Mouse (Mus musculus) layer of hippocampus, postnatal 10 days (tissue): ENCODE results near the gene Nt5dc3. TPM values are rescaled to one million over a fixed set of nuclear protein-coding genes. Genes with fewer than 3 reads are reported as not detected.
A peak's percentile ranks its signal among the peaks of the same experiment; 100 is the strongest.

Experiments used
- DNase-seq, 2 experiments: peaks; one replicate each; pipeline ENCODE4 v3.0.0; 2021; ENCODE audit warnings: low spot score in 2 of 2
- total RNA-seq, 2 experiments: library from RNA; stranded (reverse); gene quantifications; 2 replicates each; pipeline ENCODE4 v1.2.3; 2021

Gene Nt5dc3
- total RNA-seq, 2 experiments from 2014 or later: 86.3 to 102 TPM

DNA sequence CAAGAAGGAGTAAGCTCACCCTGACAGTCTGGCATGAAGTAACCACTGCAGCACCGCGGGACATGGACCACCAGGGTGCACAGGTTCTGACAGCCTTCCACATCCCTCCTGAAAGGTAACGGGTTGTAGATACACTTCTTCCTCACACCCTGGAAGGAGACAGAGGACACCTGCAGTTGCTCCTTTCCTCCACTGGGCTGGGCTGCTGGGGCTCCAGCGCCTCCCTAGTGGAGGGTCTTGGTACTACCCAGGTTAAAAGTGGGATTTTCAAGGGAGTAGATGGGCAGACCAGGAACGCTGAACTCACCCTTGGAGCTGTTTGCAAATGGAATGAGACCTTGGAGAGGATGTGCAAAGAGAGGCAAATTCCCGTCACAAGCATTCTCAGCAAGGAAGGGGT lies 84.6 kb downstream of the Nt5dc3 start:
- DNase-seq: no peak

DNA sequence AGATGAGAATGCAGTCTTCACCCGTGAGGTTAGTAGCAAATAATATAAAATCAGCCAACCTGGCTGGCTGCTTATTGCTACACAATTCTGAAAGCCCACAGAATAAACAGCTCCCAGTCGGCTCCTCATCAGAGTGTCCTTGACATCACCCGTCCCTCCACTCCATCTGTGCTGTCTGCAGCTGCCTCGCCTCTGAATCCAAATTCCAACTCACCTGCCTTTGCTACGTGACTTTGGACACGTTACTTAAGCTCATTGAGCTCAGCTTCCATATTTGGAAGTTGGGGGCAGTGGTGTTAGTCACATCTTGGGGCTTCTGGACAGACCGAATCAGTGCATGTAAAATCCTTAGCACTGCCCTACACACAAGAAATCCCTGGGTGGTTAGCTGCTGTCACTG lies 93.3 kb downstream of the Nt5dc3 start:
- no peak for DNase-seq

DNA sequence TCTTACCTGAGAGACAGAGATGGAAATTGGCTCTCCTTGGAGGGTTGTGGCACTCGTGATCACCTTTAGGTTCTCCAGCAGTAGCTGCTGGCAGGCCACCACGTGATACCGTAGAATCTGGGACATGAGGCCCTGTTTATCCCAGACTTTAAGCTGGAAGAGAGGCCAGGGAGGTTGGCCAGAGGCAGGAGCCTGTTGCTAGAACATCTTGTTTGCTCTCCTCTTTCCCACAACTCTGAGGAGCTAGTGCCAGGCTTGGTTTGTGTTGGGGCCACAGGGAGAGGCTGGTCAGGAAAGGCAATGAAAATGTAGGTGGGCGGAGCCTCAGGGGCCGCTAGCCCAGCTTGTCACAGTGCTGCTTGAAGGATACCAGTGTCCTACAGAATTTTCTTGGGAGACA lies 93.8 kb downstream of the Nt5dc3 start:
- DNase-seq: no peak

DNA sequence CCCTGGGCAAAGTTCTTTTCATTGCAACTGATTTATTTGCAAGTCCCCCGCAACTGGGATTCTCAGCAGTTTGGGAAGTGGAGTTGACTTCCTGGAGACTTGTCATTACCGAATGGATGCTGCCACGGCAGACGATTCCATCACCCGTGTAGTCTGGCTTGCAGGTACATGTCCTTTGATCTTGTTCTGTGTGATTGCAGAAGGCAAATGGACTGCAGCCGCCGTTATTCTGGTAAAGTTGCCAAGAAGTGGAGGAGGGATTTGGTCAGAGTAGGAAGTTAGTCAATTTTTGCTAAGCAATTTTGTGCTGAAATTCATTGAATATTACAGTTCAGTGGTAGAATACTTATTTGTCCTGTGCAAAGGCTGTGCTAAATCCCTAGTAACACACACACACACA lies 99.9 kb downstream of the Nt5dc3 start:
- no peak for DNase-seq

DNA sequence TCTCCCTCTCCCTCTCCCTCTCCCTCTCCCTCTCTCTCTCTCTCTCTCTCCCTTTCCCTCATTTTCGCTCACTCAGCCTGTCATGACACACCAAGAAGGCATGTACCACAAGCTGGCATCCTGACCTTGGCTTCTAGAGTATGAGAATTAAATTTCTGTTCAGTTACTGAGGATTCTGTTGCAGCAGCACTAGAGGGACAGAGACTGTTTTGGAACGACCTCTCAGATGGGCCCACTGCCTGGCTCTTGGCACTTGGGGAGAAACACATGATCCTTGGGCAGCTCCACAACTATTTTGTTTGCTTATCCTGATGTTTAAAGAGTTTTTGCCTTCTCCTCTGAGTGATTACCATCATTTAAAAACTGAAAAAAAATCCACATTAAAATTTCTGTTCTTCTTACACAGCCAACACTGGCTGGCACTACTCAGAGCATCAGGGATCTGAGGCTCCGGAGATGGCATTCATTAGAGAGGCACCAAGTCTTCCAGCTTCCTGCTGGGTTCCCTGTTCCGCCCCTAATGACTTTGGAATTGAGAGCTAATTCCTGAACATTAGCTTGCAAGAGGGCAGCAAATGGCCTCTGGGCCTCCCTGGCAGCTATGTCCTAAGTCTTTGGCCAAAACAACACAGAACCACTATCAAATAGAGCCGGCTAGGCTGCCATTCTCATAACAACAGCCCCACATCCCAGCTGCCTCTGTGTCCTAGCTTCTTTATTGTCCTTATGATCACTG lies 101.4 kb downstream of the Nt5dc3 start:
- peak; percentile 30 to 43 for DNase-seq

DNA sequence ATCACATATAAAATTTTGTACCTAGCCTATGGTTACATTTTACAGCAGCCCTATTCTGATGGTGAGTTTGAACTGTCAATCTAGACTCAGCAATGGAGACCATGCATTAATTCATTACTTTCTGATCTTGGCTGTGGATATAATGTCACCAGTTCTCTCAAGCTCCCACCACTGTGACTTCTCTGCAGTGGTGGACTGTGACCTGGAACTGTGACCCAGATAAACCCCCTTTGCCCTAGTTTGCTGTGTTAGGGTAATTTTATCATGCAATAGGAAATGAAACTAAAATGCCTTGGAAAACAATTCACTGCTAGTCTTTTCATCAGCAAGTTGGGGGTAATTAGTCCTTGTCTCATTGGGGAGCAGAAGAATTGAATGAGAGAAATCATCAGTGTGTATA lies 102.6 kb downstream of the Nt5dc3 start:
- no peak for DNase-seq

DNA sequence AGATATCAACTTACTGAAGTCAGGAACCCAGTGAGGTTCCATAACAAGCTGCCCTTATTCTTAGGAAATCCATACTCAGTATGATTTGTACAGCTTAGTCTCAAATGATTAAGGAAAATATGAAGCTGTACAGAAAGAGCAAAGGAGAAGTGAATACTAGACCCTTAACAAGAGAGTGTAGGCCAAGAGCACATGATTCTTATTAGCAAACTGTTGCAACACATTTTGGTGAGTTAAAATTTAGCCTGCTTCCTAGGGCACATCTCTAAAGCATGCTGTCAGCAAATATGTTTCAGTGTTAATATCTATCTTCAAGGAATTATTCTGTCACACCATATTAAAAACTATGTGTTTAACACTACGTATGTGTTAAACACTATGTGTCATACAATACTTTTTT lies 107.6 kb downstream of the Nt5dc3 start:
- no peak for DNase-seq

Other genes with a start within 250 kb of the Nt5dc3 start
- gene Hsp90b1, start 73.5 kb upstream of the Nt5dc3 start, total RNA-seq: 100 to 1,000 TPM; 263 to 275 TPM
- 1 to 10 TPM; 1.2 to 1.4 TPM for gene Ttc41, start 73.2 kb upstream of the Nt5dc3 start, total RNA-seq
- gene Gm49358, start 15.0 kb upstream of the Nt5dc3 start, total RNA-seq: 10 to 100 TPM; 23.7 to 29.2 TPM
- under 1 TPM; 0.47 to 0.55 TPM for gene Stab2, start 229.0 kb downstream of the Nt5dc3 start, total RNA-seq